Mouse (Mus musculus) MEL (cell line): ENCODE data around the gene Tbc1d30.

Source experiments
- CTCF ChIP-seq, 3 experiments: IDR thresholded peaks in 2 of 3; conservative IDR thresholded peaks in 1 of 3; 2 replicates each; pipeline ENCODE4 v1.5.1; 2011 to 2012; ENCODE audit warnings: low read length in 3 of 3, low read depth in 2 of 3, mild to moderate bottlenecking in 2 of 3, improper control_type of control experiment in 1 of 3, inconsistent platforms in 1 of 3, mixed read lengths in 1 of 3, moderate library complexity in 1 of 3; ENCODE audit not compliant: control insufficient read depth in 1 of 3, insufficient read depth in 1 of 3, poor library complexity in 1 of 3, severe bottlenecking in 1 of 3
- E2F4 ChIP-seq: IDR thresholded peaks from 2 replicates; pipeline ENCODE4 v1.6.1; 2011; ENCODE audit warnings: low read depth, low read length, improper control_type of control experiment, borderline replicate concordance
- EP300 ChIP-seq, 2 experiments: IDR thresholded peaks; 2 replicates each; pipeline ENCODE4 v1.6.1; 2011; ENCODE audit warnings: improper control_type of control experiment in 2 of 2, low read length in 2 of 2, low read depth in 1 of 2, mild to moderate bottlenecking in 1 of 2
- GABPA ChIP-seq: IDR thresholded peaks from 2 replicates; pipeline ENCODE4 v1.6.1; 2012; ENCODE audit warnings: low read depth, mild to moderate bottlenecking, inconsistent platforms, low read length, improper control_type of control experiment, moderate library complexity
- NRF1 ChIP-seq: IDR thresholded peaks from 2 replicates; pipeline ENCODE4 v1.6.1; 2014; ENCODE audit warnings: low read depth, mild to moderate bottlenecking, inconsistent platforms, low read length, improper control_type of control experiment, moderate library complexity; ENCODE audit not compliant: poor library complexity, insufficient read depth, severe bottlenecking
- POLR2A ChIP-seq, 2 experiments: IDR thresholded peaks; 2 replicates each; pipeline ENCODE4 v1.6.1; 2011 to 2012; ENCODE audit warnings: low read length in 2 of 2, mild to moderate bottlenecking in 2 of 2, control low read depth in 1 of 2, improper control_type of control experiment in 1 of 2, low read depth in 1 of 2, moderate library complexity in 1 of 2; ENCODE audit not compliant: control insufficient read depth in 1 of 2, insufficient read depth in 1 of 2, poor library complexity in 1 of 2
- SIN3A ChIP-seq: IDR thresholded peaks from 2 replicates; pipeline ENCODE4 v1.6.1; 2012; ENCODE audit warnings: low read length, improper control_type of control experiment, inconsistent platforms
- SMC3 ChIP-seq: IDR thresholded peaks from 2 replicates; pipeline ENCODE4 v1.6.1; 2011; ENCODE audit warnings: low read depth, low read length, improper control_type of control experiment
- USF1 ChIP-seq: IDR thresholded peaks from 2 replicates; pipeline ENCODE4 v1.6.1; 2014; ENCODE audit warnings: low read depth, mild to moderate bottlenecking, inconsistent platforms, low read length, improper control_type of control experiment, moderate library complexity
- ZKSCAN1 ChIP-seq: IDR thresholded peaks from 2 replicates; pipeline ENCODE4 v1.6.1; 2012; ENCODE audit warnings: low read depth, mild to moderate bottlenecking, inconsistent platforms, low read length, improper control_type of control experiment, moderate library complexity

GRCm38 (mm10) chr10:121242596-121242995, 108.5 kb downstream of the Tbc1d30 start:
- no peak for TF ChIP-seq POLR2A (IDR thresholded peaks at IDR 0.05; ENCODE audit: control insufficient read depth in 1 of 2, insufficient read depth in 1 of 2, low read depth in 1 of 2, low read length in 2 of 2, poor library complexity in 1 of 2)
- TF ChIP-seq CTCF (IDR thresholded peaks at IDR 0.05 in 2 of 3, conservative IDR thresholded peaks at IDR 0.05 in 1 of 3; ENCODE audit: control insufficient read depth in 1 of 3, insufficient read depth in 1 of 3, low read depth in 2 of 3, low read length in 3 of 3, poor library complexity in 1 of 3, severe bottlenecking in 1 of 3): no peak
- no peak for TF ChIP-seq NRF1
- no peak for TF ChIP-seq ZKSCAN1
- TF ChIP-seq USF1: no peak
- TF ChIP-seq GABPA: no peak
- no peak for TF ChIP-seq EP300 (IDR thresholded peaks at IDR 0.05; ENCODE audit: low read depth in 1 of 2, low read length in 2 of 2)
- TF ChIP-seq SMC3: no peak
- no peak for TF ChIP-seq E2F4
- TF ChIP-seq SIN3A: no peak
